Mouse (Mus musculus) embryonic facial prominence, embryonic 11.5 days (tissue): Measurements from ENCODE around the gene Slc25a21. TPM values are rescaled to one million over a fixed set of nuclear protein-coding genes. Genes with fewer than 3 reads are reported as not detected.

Experiments used
- ATAC-seq: fragments of 200-750 bp; cut with Nextera tagmentation; replicated peaks from 2 replicates; pipeline ENCODE4 v1.8.0; 2017; ENCODE audit warnings: low read depth; ENCODE audit not compliant: insufficient number of reproducible peaks, low FRiP score, low TSS enrichment
- DNase-seq: peaks from one replicate; pipeline ENCODE4 v3.0.0-alpha.2; 2015; ENCODE audit warnings: low spot score
- H3K27ac ChIP-seq: fragments of 300-500 bp; sonication (generic); replicated peaks from 2 replicates; pipeline ENCODE4 v1.5.1; 2014; ENCODE audit warnings: mild to moderate bottlenecking, low read depth, low read length, control low read depth
- H3K27me3 ChIP-seq: fragments of 300-500 bp; sonication (generic); 2 replicates; pipeline ENCODE4 v1.6.1; 2014; ENCODE audit warnings: mild to moderate bottlenecking, low read length, moderate library complexity, mixed read lengths; ENCODE audit not compliant: control insufficient read depth, insufficient read depth
- H3K36me3 ChIP-seq: fragments of 300-500 bp; sonication (generic); replicated peaks from 2 replicates; pipeline ENCODE4 v1.6.1; 2014; ENCODE audit warnings: low read depth, mild to moderate bottlenecking, low read length, moderate library complexity, mixed read lengths; ENCODE audit not compliant: control insufficient read depth, insufficient read depth
- H3K4me1 ChIP-seq: fragments of 300-500 bp; sonication (generic); 2 replicates; pipeline ENCODE4 v1.6.1; 2014; ENCODE audit warnings: low read length, mixed read lengths; ENCODE audit not compliant: control insufficient read depth, insufficient read depth
- H3K4me2 ChIP-seq: fragments of 300-500 bp; sonication (generic); 2 replicates; pipeline ENCODE4 v1.6.1; 2014; ENCODE audit warnings: low read depth, mild to moderate bottlenecking, control low read depth, low read length, moderate library complexity
- H3K4me3 ChIP-seq: fragments of 300-500 bp; sonication (generic); 2 replicates; pipeline ENCODE4 v1.5.1; 2014; ENCODE audit warnings: low read depth, low read length, control low read depth
- H3K9ac ChIP-seq: fragments of 300-500 bp; sonication (generic); replicated peaks from 2 replicates; pipeline ENCODE4 v1.6.1; 2014; ENCODE audit warnings: mild to moderate bottlenecking, control low read depth, low read length
- H3K9me3 ChIP-seq: fragments of 300-500 bp; sonication (generic); replicated peaks from 2 replicates; pipeline ENCODE4 v1.6.1; 2016; ENCODE audit warnings: mild to moderate bottlenecking, low read length, inconsistent platforms, mixed read lengths; ENCODE audit not compliant: control insufficient read depth
- WGBS: fragments of 180-500 bp; shearing (Covaris S2); extraction: QIAGEN DNeasy Blood & Tissue Kit; methylation state at CpG from one replicate; pipeline ENCODE4 v1.1.7; 2014; 5-methylcytosine and 5-hydroxymethylcytosine counted together
- polyA plus RNA-seq: library from polyadenylated mRNA; unstranded; fragments of >200 nt; fragmentation: Nextera tagmentation; extraction: Ambion mirVana; gene quantifications from 2 replicates; pipeline ENCODE4 v1.2.1, GENCODE M21; 2014

Gene Slc25a21
- polyA plus RNA-seq, 1 experiment from 2014 or later, result 1.9 TPM

- 34% methylated on average over 5 of the region's 5 CpGs for WGBS
- Histone ChIP-seq H3K27ac (no peak overlapping the region), H3K4me3 (no peak overlapping the region), H3K27me3 (no peaks in the 10 kb centered on the region), H3K36me3 (no peaks in the 10 kb centered on the region), H3K9me3 (no peaks in the 10 kb centered on the region), H3K4me1 (no peaks in the 10 kb centered on the region), H3K9ac (no peak overlapping the region), H3K4me2 (no peak overlapping the region)
- DNase-seq (peak; percentile 46), ATAC-seq (0 out of 2 replicates have a peak, but pooled peaks have one; percentile 44)
These were observed 17.6 kb downstream of the Slc25a21 start for GRCm38 (mm10) chr12:57179465-57180188.

DNA sequence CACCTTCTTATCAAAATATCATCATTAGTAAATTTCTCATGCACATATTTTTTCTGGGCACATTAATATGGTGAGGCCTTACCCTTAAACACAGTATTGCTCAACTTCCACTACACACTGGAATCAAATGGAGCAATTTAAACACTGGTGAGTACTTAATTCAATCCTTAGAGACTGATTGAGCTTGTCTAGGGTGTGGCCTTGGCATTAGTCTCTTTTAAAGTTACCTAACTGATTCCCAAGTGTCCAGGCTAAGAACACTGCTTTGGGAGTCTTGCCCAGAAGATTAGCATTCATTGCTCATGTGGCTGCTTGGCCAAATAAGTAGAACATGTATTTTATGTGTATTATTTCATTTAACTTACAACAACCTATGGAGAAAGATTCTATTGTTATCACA is 18.5 kb downstream of the Slc25a21 start:
- Histone ChIP-seq H3K4me2 (no peak overlapping the region), H3K4me3 (no peak overlapping the region), H3K4me1 (no peaks in the 10 kb centered on the region), H3K9me3 (no peaks in the 10 kb centered on the region), H3K9ac (no peak overlapping the region), H3K27me3 (no peaks in the 10 kb centered on the region), H3K36me3 (no peaks in the 10 kb centered on the region), H3K27ac (no peak overlapping the region)
- no peak for DNase-seq
- no peak for ATAC-seq

DNA sequence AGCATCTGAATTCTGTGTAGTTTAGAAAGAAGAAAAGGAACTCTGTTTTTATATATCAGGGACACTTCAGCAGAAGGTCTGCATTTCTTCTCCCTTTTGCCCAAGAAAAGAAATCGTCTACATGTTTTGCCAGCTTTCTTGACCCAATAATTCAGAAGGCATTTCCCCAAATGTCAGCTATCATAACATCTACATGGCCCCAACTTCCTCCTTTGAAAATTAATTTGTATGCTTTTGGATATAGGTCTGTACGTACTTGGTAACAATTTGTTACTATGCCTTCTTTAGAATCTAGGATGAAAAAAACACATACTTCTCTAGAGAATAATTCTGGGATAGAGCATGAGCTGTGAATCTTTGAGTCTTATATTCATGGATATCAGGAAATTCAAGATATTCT is 34.0 kb downstream of the Slc25a21 start:
- Histone ChIP-seq H3K27me3 (0 out of 2 replicates have a peak, but pooled peaks cover 2% of the 10 kb centered on the region), H3K36me3 (no peaks in the 10 kb centered on the region), H3K4me2 (no peak overlapping the region), H3K27ac (no peak overlapping the region), H3K9ac (no peak overlapping the region), H3K9me3 (no peaks in the 10 kb centered on the region), H3K4me1 (no peaks in the 10 kb centered on the region), H3K4me3 (no peak overlapping the region)
- no peak for ATAC-seq
- no peak for DNase-seq
- 61% methylated on average over 2 of the region's 2 CpGs for WGBS

DNA sequence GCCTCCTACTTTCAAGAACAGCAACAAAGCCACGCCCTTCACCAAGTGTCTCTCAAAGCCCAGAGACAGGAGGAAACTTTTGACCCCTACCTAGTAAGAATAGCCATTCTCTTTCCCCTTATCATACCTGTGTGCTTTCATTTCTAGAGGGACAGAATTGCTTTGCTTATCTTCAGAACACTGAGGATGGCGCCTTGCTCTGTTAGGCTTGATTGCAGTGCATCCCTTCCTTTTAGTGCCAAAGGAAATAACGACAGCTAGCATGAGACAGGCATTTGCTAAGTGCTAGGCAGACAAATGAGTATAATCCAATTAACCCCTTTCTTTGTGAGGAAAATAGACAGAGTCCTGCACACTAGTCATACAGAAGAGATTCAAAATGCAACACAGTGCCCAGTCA is 34.4 kb downstream of the Slc25a21 start:
- H3K36me3 ChIP-seq, result no peaks in the 10 kb centered on the region
- no peak overlapping the region for H3K4me2 ChIP-seq
- H3K27ac ChIP-seq, result no peak overlapping the region
- no peak overlapping the region for H3K9ac ChIP-seq
- 0 out of 2 replicates have a peak, but pooled peaks cover 2% of the 10 kb centered on the region for H3K27me3 ChIP-seq
- WGBS, result 70% methylated on average over 3 of the region's 3 CpGs
- no peak overlapping the region for H3K4me3 ChIP-seq
- ATAC-seq (no peak), DNase-seq (no peak)
- no peaks in the 10 kb centered on the region for H3K9me3 ChIP-seq
- no peaks in the 10 kb centered on the region for H3K4me1 ChIP-seq

DNA sequence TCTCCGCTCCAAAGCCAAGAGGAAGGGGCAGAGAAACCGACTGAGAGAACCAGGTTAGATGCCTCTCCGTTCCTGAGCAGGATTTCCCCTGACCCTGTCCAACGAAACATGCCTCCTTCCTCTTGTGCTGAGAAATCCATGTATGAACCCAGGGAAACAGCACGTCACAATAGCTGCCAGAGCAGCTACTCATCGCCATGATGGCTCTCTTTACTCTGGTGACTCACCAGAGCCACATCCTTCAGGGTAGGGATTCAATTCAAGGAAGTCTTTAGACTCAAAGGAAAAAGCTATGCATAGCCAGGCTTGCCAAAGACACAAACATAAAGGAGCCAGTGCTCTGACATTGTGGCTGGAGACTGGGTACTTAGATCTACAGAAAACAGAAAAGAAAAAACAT is 37.4 kb downstream of the Slc25a21 start:
- Histone ChIP-seq H3K4me3 (no peak overlapping the region), H3K4me2 (no peak overlapping the region), H3K9ac (no peak overlapping the region), H3K9me3 (no peaks in the 10 kb centered on the region), H3K27ac (no peak overlapping the region), H3K27me3 (0 out of 2 replicates have a peak, but pooled peaks cover 2% of the 10 kb centered on the region), H3K36me3 (no peaks in the 10 kb centered on the region), H3K4me1 (no peaks in the 10 kb centered on the region)
- no peak for ATAC-seq
- no peak for DNase-seq
- WGBS, result 80% methylated on average over 6 of the region's 6 CpGs

DNA sequence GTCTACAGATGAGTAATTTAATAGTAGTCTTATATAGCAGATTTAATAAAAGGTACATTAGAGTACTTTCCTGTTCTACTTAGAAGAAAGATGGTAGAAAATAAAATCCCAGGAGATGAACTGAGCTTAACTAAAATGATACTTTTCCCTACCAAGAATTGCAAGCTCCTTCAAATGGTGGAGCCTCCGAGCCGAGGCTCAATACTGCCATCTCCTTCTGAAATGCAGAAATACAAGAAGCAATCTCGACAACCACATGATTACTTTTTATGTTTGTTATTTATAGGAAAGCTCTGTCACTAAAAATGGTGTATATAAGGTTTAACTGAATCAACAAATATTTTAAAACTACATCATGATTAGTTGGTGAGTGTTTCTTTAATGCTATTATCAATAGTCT is 39.0 kb downstream of the Slc25a21 start:
- peak; percentile 56 for DNase-seq
- Histone ChIP-seq H3K4me1 (no peaks in the 10 kb centered on the region), H3K9ac (no peak overlapping the region), H3K9me3 (no peaks in the 10 kb centered on the region), H3K4me3 (no peak overlapping the region), H3K27me3 (0 out of 2 replicates have a peak, but pooled peaks cover 2% of the 10 kb centered on the region), H3K27ac (no peak overlapping the region), H3K36me3 (no peaks in the 10 kb centered on the region), H3K4me2 (no peak overlapping the region)
- WGBS, result 42% methylated on average over 3 of the region's 3 CpGs
- ATAC-seq, result no peak

DNA sequence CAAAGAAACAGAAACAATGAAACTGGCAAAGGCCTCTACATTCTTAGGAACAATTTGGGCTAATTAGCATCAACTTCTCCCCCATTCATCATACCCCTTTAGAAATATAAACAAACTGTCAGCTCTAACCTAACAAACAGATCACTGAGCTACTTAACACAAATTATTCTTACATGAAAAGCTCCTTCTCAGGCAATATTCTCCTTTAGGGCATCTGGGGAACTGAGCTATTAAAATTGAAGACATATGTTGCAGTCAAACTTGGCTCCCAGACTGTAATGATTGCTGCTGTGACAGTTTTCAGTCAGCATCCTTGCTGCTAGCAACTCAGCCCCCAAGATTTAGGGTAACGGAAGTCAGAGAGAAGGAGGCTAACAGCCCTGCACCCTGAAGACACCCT is 58.3 kb downstream of the Slc25a21 start:
- H3K4me2 ChIP-seq, result no peak overlapping the region
- DNase-seq (peak; percentile 75), ATAC-seq (no peak)
- H3K4me3 ChIP-seq, result no peak overlapping the region
- H3K27ac ChIP-seq, result peak overlapping the region; percentile 31; the same call in 1 of the 2 replicates
- no peaks in the 10 kb centered on the region for H3K4me1 ChIP-seq
- no peaks in the 10 kb centered on the region for H3K36me3 ChIP-seq
- no peak overlapping the region for H3K9ac ChIP-seq
- no peaks in the 10 kb centered on the region for H3K27me3 ChIP-seq
- 26% methylated on average over 1 of the region's 1 CpGs for WGBS
- H3K9me3 ChIP-seq, result no peaks in the 10 kb centered on the region

DNA sequence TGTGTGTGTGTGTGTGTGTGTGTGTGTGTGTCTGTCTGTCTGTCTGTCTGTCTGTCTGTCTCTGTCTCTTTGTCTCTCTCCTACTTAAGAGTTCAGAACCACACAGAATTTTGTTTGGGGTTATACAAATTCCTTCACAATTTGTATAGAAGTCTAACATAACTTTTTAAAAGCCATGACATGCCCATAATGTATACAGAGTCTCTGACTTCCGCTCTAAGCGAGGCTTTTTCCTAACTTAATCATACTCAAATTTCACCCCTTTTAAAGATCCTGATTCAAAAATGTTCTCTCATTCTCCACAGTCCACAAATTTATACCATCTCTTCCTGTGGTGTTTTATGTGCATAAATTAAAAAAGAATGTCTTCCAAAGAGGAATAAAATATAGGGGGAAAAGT is 59.5 kb downstream of the Slc25a21 start:
- 46% methylated on average over 2 of the region's 2 CpGs for WGBS
- no peak overlapping the region for H3K9ac ChIP-seq
- peak; percentile 53 for DNase-seq
- no peak for ATAC-seq
- H3K27ac ChIP-seq, result no peak overlapping the region
- H3K4me2 ChIP-seq, result no peak overlapping the region
- no peaks in the 10 kb centered on the region for H3K36me3 ChIP-seq
- no peaks in the 10 kb centered on the region for H3K9me3 ChIP-seq
- H3K4me3 ChIP-seq, result no peak overlapping the region
- H3K27me3 ChIP-seq, result no peaks in the 10 kb centered on the region
- no peaks in the 10 kb centered on the region for H3K4me1 ChIP-seq
